Mouse (Mus musculus) heart, embryonic 11.5 days (tissue): ENCODE measurements around the gene Aes. TPM values are rescaled to one million over a fixed set of nuclear protein-coding genes. Genes with fewer than 3 reads are reported as not detected.

Source experiments
- ATAC-seq: fragments of 200-750 bp; cut with Nextera tagmentation; replicated peaks from 2 replicates; pipeline ENCODE4 v1.8.0; 2017; ENCODE audit warnings: moderate library complexity; ENCODE audit not compliant: insufficient number of reproducible peaks, low FRiP score, low TSS enrichment
- H3K27ac ChIP-seq: fragments of 300-500 bp; sonication (generic); 2 replicates; pipeline ENCODE4 v1.5.1; 2014; ENCODE audit warnings: mild to moderate bottlenecking, low read depth, low read length
- H3K27me3 ChIP-seq: fragments of 300-500 bp; sonication (generic); 2 replicates; pipeline ENCODE4 v1.6.1; 2014; ENCODE audit warnings: mild to moderate bottlenecking, low read length, mixed read lengths; ENCODE audit not compliant: control insufficient read depth, insufficient read depth
- H3K36me3 ChIP-seq: fragments of 300-500 bp; sonication (generic); 2 replicates; pipeline ENCODE4 v1.6.1; 2014; ENCODE audit warnings: mild to moderate bottlenecking, low read length, moderate library complexity, mixed read lengths; ENCODE audit not compliant: control insufficient read depth, insufficient read depth
- H3K4me1 ChIP-seq: fragments of 300-500 bp; sonication (generic); 2 replicates; pipeline ENCODE4 v1.6.1; 2014; ENCODE audit warnings: low read length; ENCODE audit not compliant: control insufficient read depth, insufficient read depth
- H3K4me2 ChIP-seq: fragments of 300-500 bp; sonication (generic); 2 replicates; pipeline ENCODE4 v1.6.1; 2014; ENCODE audit warnings: mild to moderate bottlenecking, moderate library complexity
- H3K4me3 ChIP-seq: fragments of 300-500 bp; sonication (generic); 2 replicates; pipeline ENCODE4 v1.5.1; 2014; ENCODE audit warnings: low read depth, low read length
- H3K9ac ChIP-seq: fragments of 300-500 bp; sonication (generic); 2 replicates; pipeline ENCODE4 v1.6.1; 2014; ENCODE audit warnings: mild to moderate bottlenecking, low read depth, low read length, moderate library complexity
- H3K9me3 ChIP-seq: fragments of 300-500 bp; sonication (generic); replicated peaks from 2 replicates; pipeline ENCODE4 v1.6.1; 2016; ENCODE audit warnings: low read length; ENCODE audit not compliant: control insufficient read depth
- WGBS: fragments of 180-500 bp; shearing (Covaris S2); extraction: QIAGEN DNeasy Blood & Tissue Kit; methylation state at CpG from one replicate; pipeline ENCODE4 v1.1.7; 2014; ENCODE audit not compliant: insufficient replicate concordance; 5-methylcytosine and 5-hydroxymethylcytosine counted together
- polyA plus RNA-seq: library from polyadenylated mRNA; unstranded; fragments of >200 nt; fragmentation: Nextera tagmentation; extraction: Ambion mirVana; gene quantifications from 2 replicates; pipeline ENCODE4 v1.2.1, GENCODE M21; 2014

Gene Aes
- polyA plus RNA-seq, 1 experiment from 2014 or later = 481 TPM

DNA sequence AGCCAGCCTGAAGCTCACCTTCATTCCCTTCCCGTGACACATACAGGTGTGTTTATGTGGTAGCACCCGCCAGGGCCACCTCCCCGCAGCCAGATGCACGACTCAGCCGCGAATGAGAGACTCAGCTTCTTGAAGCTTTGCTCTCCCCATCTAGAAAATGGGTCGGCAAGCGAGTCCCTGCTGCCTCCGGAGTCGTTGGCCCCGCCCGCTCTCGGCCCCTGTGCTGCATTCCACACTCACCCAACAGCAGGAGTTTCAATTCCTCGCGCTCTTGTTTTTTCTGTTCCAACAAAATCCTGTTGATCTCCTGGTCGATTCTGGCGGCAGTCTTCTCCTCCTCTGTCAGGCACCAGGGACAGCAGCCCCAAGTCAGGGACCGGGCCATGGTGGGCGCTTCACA is 35.7 kb upstream of the Aes start:
- Histone ChIP-seq H3K9me3 (no peaks in the 10 kb centered on the region), H3K4me3 (peak overlapping the region; percentile 31), H3K9ac (peak overlapping the region; percentile 58; the same call in 1 of the 2 replicates), H3K27me3 (no peaks in the 10 kb centered on the region), H3K4me1 (peaks cover 13% of the 10 kb centered on the region), H3K27ac (peak overlapping the region; percentile 37), H3K36me3 (no peaks in the 10 kb centered on the region), H3K4me2 (peak overlapping the region; percentile 63)
- WGBS = 11% methylated on average over 19 of the region's 19 CpGs
- ATAC-seq = no peak

DNA sequence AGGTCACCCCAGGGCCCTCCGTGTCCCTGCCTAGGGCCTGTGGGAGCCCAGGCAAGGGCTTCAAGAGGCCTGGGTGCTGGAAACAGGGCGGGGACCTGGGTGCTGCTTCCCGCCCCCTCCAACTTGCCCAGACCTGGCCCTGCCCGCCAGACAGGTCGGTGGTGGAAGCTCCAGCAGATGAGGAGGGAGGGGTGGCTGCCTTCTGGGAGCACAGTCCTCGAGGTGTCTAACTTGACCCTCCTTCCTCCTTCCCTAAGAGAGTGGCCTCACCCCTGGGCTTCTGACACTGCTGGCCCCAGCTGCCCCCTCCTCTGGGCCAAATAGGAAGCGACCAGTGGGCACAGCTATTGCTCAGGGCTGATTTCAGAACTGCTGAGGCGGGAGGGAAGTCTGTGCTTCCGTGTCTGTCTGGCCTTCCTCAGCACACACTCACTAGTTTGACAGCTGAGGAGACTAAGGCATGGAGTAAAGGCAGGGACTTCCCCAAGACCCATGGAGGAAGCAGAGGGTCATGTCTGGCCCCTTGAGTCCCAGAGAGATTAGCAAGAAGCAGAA is 35.2 kb upstream of the Aes start, which contains the start of gene Gna15:
Gene Gna15 (minus strand): TSS at position 175 of the 555 bp plus-strand sequence.
- H3K9ac ChIP-seq = peak within 1 kb of the TSS; percentile 58; the same call in 1 of the 2 replicates
- H3K4me1 ChIP-seq = peaks cover 13% of the 10 kb centered on the region
- no peaks in the 10 kb centered on the region for H3K36me3 ChIP-seq
- H3K4me3 ChIP-seq = peak within 1 kb of the TSS; percentile 31
- no peaks in the 10 kb centered on the region for H3K9me3 ChIP-seq
- H3K27ac ChIP-seq = peak within 1 kb of the TSS; percentile 37
- peak; percentile 41 for ATAC-seq
- H3K4me2 ChIP-seq = peak within 1 kb of the TSS; percentile 63
- no peaks in the 10 kb centered on the region for H3K27me3 ChIP-seq
- WGBS = 6% methylated on average over 6 of the region's 9 CpGs

DNA sequence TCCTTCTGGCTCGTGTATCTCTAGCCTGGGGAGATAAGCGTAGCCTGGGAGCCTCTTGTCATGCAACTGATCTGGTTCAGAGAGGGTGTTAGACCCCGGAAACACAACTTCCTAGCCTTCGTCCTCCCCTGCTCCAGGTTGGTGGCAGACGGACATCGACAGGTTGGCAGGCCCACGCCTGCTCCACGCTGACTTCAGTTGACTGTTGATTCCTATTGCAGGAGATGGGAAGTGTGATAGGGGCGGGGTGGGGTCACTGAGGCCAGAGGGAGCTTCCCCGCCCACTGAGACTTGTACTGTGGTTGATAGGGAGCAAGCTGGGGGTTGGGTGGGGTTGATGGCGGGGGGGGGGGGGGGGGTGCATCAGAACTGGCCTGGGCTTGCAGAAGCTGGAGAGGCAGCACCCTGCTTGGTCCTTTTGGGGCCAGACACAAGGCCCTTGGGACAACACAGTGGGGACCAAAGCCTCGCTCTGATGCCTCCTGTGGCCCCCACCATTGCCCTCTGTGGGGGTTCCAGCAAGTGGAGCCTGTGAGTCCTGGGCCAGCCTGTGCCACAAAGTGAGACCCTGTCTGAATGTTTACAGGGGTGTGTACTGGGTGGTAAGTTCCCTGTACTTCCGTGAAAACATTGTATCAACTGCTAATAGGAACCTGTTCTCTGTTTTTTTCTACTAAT is 34.1 kb upstream of the Aes start:
- Histone ChIP-seq H3K9ac (no peak overlapping the region), H3K27me3 (no peaks in the 10 kb centered on the region), H3K4me1 (peaks cover 13% of the 10 kb centered on the region), H3K4me3 (no peak overlapping the region), H3K9me3 (no peaks in the 10 kb centered on the region), H3K4me2 (no peak overlapping the region; the same call in 1 of the 2 replicates), H3K36me3 (peaks cover 8% of the 10 kb centered on the region), H3K27ac (no peak overlapping the region)
- WGBS = 33% methylated on average over 12 of the region's 13 CpGs
- ATAC-seq = no peak

DNA sequence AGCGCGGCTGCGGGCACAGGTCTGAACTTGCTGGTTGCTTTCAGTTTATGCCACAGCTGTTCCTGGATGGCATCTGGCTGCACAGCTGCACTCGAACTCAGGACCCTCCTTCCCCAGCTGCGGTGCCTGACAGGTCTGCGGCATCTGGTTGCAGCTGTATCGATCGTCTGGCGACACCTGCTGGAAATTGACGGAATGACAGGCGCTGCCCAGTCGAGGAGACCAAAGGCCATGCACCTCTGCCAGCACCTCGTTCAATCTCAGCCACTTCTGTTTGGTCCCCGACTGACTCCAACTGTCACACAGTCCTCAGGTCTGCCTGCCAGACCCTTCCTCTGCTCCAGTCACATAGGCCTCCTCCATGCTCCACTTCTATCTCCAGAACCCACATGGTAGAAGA is 32.5 kb upstream of the Aes start:
- Histone ChIP-seq H3K4me3 (no peak overlapping the region), H3K27me3 (no peaks in the 10 kb centered on the region), H3K4me1 (peaks cover 13% of the 10 kb centered on the region), H3K36me3 (peaks cover 18% of the 10 kb centered on the region), H3K4me2 (no peak overlapping the region), H3K9ac (no peak overlapping the region), H3K9me3 (no peaks in the 10 kb centered on the region), H3K27ac (no peak overlapping the region)
- WGBS = 14% methylated on average over 14 of the region's 14 CpGs
- no peak for ATAC-seq

DNA sequence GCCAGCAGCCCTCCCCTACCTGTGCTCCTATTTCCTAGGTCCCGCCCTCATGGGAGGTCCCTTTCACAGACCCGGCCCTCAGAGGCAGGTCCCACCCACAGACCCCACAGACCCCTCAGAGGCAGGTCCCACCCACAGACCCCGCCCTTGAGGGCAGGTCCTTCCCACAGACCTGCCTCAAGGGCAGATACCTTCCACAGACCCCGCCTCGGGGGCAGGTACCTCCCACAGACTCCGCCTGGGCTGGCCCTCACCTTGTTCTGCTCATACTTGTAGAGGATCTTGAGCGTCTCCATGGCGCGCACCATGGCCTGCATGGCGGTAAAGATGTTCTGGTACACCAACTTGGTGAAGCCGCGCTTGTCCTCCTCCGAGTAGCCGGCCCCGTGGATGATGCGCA is 24.5 kb upstream of the Aes start:
- Histone ChIP-seq H3K4me2 (no peak overlapping the region), H3K36me3 (peaks cover 23% of the 10 kb centered on the region), H3K4me1 (peaks cover 11% of the 10 kb centered on the region), H3K9me3 (no peaks in the 10 kb centered on the region), H3K27ac (no peak overlapping the region), H3K27me3 (no peaks in the 10 kb centered on the region), H3K9ac (no peak overlapping the region), H3K4me3 (no peak overlapping the region)
- no peak for ATAC-seq
- WGBS = 60% methylated on average over 16 of the region's 16 CpGs

DNA sequence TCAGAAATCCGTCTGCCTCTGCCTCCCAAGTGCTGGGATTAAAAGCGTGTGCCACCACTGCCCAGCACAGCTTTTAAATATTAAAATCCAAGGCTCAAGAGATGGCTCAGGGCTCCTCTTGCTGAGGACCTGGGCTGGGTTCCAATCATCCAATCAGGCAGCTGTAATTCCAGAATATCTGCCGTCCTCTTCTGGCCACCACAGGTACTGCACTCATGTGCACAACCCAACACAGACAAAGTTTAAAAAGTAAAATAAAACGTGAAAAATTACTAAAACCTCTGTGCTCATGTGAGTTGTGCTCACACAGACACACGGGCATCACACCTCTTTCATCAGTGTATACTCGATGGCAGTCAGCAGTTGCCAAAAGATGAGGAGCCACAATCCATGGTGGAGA is 22.6 kb upstream of the Aes start:
- Histone ChIP-seq H3K4me1 (peaks cover 17% of the 10 kb centered on the region), H3K4me2 (no peak overlapping the region), H3K36me3 (peaks cover 10% of the 10 kb centered on the region), H3K4me3 (no peak overlapping the region), H3K27ac (no peak overlapping the region), H3K27me3 (no peaks in the 10 kb centered on the region), H3K9ac (no peak overlapping the region), H3K9me3 (no peaks in the 10 kb centered on the region)
- 67% methylated on average over 6 of the region's 6 CpGs for WGBS
- no peak for ATAC-seq

DNA sequence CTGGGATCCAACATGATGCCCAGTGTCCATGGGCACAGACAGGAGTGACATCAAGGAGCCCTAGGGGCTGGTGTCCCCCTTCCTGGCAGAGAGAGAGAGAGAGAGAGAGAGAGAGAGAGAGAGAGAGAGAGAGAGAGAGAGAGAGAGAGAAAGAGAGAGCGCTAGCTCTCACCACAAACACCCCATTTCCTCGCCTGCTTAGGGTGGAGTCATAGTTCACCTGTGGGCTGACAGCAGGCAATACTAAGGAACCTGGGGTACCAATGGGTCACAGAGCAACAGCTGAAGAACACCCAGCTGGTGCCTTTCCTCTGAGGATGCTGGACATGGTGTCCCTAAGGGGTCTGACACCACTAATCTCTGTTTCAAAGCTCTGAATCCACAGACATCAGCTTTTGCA is 21.9 kb upstream of the Aes start:
- H3K9ac ChIP-seq = no peak overlapping the region
- H3K27ac ChIP-seq = no peak overlapping the region
- no peaks in the 10 kb centered on the region for H3K27me3 ChIP-seq
- peaks cover 6% of the 10 kb centered on the region; the same call in 1 of the 2 replicates for H3K36me3 ChIP-seq
- H3K4me1 ChIP-seq = peaks cover 24% of the 10 kb centered on the region
- H3K4me3 ChIP-seq = no peak overlapping the region
- ATAC-seq = no peak
- 97% methylated on average over 2 of the region's 2 CpGs for WGBS
- no peak overlapping the region for H3K4me2 ChIP-seq
- no peaks in the 10 kb centered on the region for H3K9me3 ChIP-seq

DNA sequence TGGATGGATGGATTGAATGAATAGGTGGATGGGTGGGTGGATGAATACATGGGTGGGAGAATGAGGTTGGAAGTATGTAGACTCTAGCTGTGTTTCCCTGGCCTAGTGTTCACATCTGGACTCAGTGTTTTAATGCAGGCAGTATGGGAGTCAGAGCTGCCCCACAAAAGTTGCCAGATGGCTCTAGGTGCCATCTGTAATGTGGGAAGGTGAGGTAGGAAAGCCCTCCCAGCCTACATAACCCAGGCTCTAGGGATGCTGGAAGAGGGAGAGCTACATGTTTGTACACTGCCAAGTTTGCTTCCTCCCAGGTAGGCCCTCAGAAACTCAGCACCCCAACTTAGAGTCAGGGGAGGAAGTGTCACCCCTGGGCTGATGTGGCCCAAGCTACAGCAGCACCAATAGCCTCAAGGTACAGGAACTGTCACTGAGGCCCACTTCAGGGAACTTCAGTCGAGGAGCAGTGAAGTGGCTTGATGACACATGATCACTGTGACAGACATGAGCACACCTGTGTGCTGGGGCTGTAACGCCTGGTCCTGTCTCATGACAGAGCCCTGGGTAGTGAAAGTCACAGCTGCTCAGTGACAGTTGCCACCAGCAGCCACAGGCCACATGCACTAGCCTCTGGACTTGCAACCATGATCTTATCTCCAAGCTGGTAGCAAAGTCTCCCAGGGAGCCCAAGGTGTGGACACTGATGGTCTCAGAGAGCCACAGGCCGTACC is 20.8 kb upstream of the Aes start:
- H3K4me1 ChIP-seq = peaks cover 30% of the 10 kb centered on the region
- no peak overlapping the region for H3K27ac ChIP-seq
- H3K4me2 ChIP-seq = no peak overlapping the region
- H3K4me3 ChIP-seq = no peak overlapping the region
- no peaks in the 10 kb centered on the region for H3K27me3 ChIP-seq
- WGBS = 69% methylated on average over 3 of the region's 3 CpGs
- no peaks in the 10 kb centered on the region for H3K36me3 ChIP-seq
- no peak overlapping the region for H3K9ac ChIP-seq
- no peak for ATAC-seq
- no peaks in the 10 kb centered on the region for H3K9me3 ChIP-seq
